Mouse (Mus musculus): ENCODE results near the gene Apol7a. TPM values are rescaled to one million over a fixed set of nuclear protein-coding genes. Genes with fewer than 3 reads are reported as not detected.
A peak's percentile ranks its signal among the peaks of the same experiment; 100 is the strongest.

The Apol7a gene
- polyA plus RNA-seq, 1 experiment from 2014 or later, result not detected

DNA sequence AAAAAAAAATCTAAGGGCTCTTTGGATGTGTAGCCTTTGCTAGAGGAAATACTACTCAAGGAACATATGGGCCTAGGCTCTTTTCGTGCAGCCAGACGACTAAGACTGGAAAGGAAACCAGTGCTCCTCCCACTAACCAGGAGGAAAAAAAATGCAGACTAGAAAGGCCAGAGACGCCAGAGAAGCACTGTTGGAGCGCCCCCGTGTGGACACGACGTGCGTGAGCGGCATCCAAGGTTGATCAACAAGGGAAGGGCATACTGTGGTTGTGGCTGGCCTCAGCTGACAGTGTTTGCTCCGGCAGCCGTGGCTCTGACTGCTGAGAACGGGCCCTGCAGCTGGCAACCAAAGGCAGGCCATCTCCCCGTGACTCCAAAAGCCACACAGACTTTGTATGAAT lies 30.8 kb downstream of the Apol7a start:
- ATAC-seq (ENCODE audit: insufficient number of reproducible peaks, low FRiP score, low TSS enrichment, low read depth), result peak; percentile 56; the same call in 1 of the 2 replicates

DNA sequence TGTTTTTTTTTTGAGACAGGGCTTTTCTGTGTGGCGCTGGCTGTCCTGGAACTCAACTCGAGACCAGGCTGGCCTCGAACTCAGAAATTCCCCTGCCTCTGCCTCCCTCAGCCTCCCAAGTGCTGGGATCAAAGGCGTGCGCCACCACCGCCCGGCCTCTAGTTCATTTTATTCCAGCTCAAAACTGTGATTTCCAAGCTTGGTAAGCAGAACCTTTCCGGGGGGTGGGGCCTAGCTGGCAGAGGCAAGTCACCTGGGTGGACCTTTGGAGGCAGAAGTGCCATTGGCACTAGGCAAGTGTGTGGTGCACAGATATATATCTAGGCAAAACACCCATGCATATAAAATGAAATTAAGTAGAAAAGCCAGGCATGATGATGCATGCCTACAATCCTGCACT lies 31.4 kb downstream of the Apol7a start:
- peaks cover 14% of the 10 kb centered on the region for H3K4me1 ChIP-seq (ENCODE audit: control insufficient read depth, insufficient read depth, low read length)
- no peaks in the 10 kb centered on the region for H3K27me3 ChIP-seq (ENCODE audit: control insufficient read depth, insufficient read depth, low read length)
- H3K4me2 ChIP-seq (ENCODE audit: low read depth, severe bottlenecking), result no peak overlapping the region; the same call in 1 of the 2 replicates
- H3K9me3 ChIP-seq (ENCODE audit: control insufficient read depth, low read length), result no peaks in the 10 kb centered on the region; the same call in 1 of the 2 replicates
- no peak overlapping the region for H3K4me3 ChIP-seq (ENCODE audit: low read depth, low read length)
- H3K9ac ChIP-seq (ENCODE audit: low read length), result no peak overlapping the region
- WGBS, result 40% methylated on average over 8 of the region's 8 CpGs
- ATAC-seq (ENCODE audit: insufficient number of reproducible peaks, low FRiP score, low TSS enrichment, low read depth) (no peak), DNase-seq (ENCODE audit: low spot score) (no peak)
- peak overlapping the region; percentile 61 for H3K27ac ChIP-seq (replicated peaks; ENCODE audit: low read depth, low read length)
- H3K36me3 ChIP-seq (ENCODE audit: control insufficient read depth, insufficient read depth, low read length), result no peaks in the 10 kb centered on the region

More for the DNA sequence above, 30.8 kb downstream of the Apol7a start:
- Histone ChIP-seq H3K27ac (replicated peaks; ENCODE audit: low read depth, low read length) (peak overlapping the region; percentile 61; the same call in 1 of the 2 replicates), H3K9ac (ENCODE audit: low read length) (peak overlapping the region; percentile 49), H3K36me3 (ENCODE audit: control insufficient read depth, insufficient read depth, low read length) (no peaks in the 10 kb centered on the region), H3K4me3 (ENCODE audit: low read depth, low read length) (no peak overlapping the region), H3K27me3 (ENCODE audit: control insufficient read depth, insufficient read depth, low read length) (no peaks in the 10 kb centered on the region), H3K4me2 (ENCODE audit: low read depth, severe bottlenecking) (peak overlapping the region; percentile 20; the same call in 1 of the 2 replicates), H3K9me3 (ENCODE audit: control insufficient read depth, low read length) (no peaks in the 10 kb centered on the region; the same call in 1 of the 2 replicates), H3K4me1 (ENCODE audit: control insufficient read depth, insufficient read depth, low read length) (peaks cover 14% of the 10 kb centered on the region)
- DNase-seq (ENCODE audit: low spot score), result peak; percentile 99
- WGBS, result under 1% methylated on average over 13 of the region's 13 CpGs

DNA sequence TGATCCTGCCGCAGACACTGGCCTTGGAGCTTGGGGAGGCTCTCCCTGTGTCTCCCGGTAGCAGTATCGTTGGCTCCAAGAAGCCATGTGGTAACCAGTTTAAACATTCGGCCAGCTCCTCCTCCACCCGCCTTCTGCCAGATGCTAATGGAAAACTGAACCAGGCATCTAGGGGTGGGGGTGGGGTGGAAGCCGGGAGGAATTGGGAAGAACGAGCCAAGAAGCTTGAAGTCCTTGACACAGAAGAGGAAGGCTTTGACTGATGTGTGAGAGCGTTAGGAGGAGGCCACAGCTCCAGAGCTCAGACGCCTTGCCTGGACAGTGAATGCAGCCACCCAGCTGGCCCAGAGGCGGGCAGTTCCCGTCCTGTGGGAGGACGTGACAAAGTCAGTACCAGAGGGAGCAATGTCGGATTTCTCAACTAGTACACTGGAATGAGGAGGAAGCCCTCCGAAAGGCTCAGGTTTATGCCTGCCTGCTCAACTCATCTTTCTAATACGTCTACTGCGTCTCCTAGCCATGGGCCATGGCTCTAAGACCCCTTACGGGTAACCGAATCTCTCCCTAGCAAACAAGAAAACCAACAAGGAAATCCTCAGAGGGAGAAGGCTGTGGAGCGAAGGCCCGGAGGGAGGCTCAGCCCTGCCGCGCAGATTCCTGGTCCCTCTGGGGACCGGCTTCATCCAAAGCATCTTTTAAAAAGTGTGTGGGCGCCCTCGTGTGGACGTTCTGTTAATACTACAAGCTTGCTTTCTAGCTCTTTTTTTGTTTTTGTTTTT lies 32.0 kb downstream of the Apol7a start:
- H3K4me1 ChIP-seq (ENCODE audit: control insufficient read depth, insufficient read depth, low read length), result peaks cover 14% of the 10 kb centered on the region

DNA sequence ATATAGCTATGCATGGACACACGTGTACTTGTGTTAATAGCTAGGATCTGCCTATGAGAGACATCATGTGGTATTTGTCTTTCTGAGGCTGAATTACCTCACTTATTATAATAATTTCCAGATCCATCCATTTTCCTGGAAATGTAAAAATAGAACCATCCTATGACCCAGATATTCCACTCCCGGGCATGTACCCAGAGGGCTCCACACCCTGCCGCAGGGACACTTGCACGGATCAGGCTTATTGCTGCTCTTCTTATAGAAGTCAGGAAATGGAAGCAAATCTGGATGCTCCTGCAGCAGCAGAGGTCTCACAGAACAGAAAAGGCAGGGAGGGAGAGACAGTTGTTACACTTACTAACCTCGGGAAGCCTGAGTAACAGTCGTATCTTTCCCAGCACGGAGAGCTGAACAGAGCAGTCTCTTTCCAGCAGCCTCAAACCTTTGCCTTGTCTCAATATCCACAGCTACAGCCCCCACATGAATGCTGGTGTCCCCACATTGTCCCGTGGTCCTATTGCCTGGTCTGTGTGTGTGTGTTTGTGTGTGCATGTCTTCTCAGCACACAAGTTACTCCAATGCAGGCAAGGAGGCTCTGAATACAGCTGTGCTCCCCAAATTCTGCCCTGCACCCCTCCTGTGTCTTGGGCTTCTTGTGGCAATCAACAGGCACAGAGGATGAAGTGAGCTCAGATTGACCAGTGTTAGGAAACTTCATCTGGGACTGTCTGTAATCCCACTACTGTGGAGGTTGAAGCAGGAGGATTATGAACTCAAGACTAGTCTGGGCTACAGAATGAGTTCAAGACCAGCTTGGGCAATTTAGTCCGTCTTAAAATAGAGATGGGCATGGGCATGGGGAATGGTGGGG lies 33.0 kb downstream of the Apol7a start:
- peak overlapping the region; percentile 56 for H3K4me2 ChIP-seq (ENCODE audit: low read depth, severe bottlenecking)
- no peaks in the 10 kb centered on the region for H3K36me3 ChIP-seq (ENCODE audit: control insufficient read depth, insufficient read depth, low read length)
- H3K4me1 ChIP-seq (ENCODE audit: control insufficient read depth, insufficient read depth, low read length), result peaks cover 14% of the 10 kb centered on the region
- no peak overlapping the region; the same call in 1 of the 2 replicates for H3K9ac ChIP-seq (ENCODE audit: low read length)
- no peak for DNase-seq (ENCODE audit: low spot score)
- no peak; the same call in 1 of the 2 replicates for ATAC-seq (ENCODE audit: insufficient number of reproducible peaks, low FRiP score, low TSS enrichment, low read depth)
- H3K9me3 ChIP-seq (ENCODE audit: control insufficient read depth, low read length), result no peaks in the 10 kb centered on the region
- no peak overlapping the region for H3K4me3 ChIP-seq (ENCODE audit: low read depth, low read length)
- H3K27me3 ChIP-seq (ENCODE audit: control insufficient read depth, insufficient read depth, low read length), result no peaks in the 10 kb centered on the region
- 46% methylated on average over 9 of the region's 9 CpGs for WGBS
- H3K27ac ChIP-seq (replicated peaks; ENCODE audit: low read depth, low read length), result peak overlapping the region; percentile 91

More for the DNA sequence above, 32.0 kb downstream of the Apol7a start:
- Histone ChIP-seq H3K27ac (replicated peaks; ENCODE audit: low read depth, low read length) (peak overlapping the region; percentile 91), H3K36me3 (ENCODE audit: control insufficient read depth, insufficient read depth, low read length) (no peaks in the 10 kb centered on the region), H3K9me3 (ENCODE audit: control insufficient read depth, low read length) (no peaks in the 10 kb centered on the region; the same call in 1 of the 2 replicates), H3K9ac (ENCODE audit: low read length) (peak overlapping the region; percentile 70), H3K27me3 (ENCODE audit: control insufficient read depth, insufficient read depth, low read length) (no peaks in the 10 kb centered on the region), H3K4me3 (ENCODE audit: low read depth, low read length) (peak overlapping the region; percentile 20; the same call in 1 of the 2 replicates), H3K4me2 (ENCODE audit: low read depth, severe bottlenecking) (peak overlapping the region; percentile 56)
- under 1% methylated on average over 26 of the region's 26 CpGs for WGBS
- ATAC-seq (ENCODE audit: insufficient number of reproducible peaks, low FRiP score, low TSS enrichment, low read depth) (0 out of 2 replicates have a peak, but pooled peaks have one; percentile 56), DNase-seq (ENCODE audit: low spot score) (peak; percentile 95)

DNA sequence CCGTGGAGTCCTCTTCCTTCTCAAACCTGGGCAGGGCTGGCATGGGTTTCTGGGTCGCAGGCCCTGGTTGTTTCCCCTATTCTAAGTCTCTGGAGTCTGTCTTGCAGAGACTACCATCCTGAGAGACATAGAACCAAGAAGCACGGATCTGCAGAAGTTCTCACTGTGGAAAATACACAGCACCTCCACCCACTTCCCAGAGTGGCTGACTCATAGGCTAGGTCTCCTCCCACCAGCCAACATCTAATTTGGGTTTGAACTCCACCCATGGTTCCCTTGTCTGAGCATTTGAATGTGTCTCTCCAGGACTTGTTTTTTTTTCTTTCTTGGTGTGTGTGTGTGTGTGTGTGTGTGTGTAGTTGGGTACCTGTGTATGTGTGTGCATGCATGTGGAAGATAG lies 34.9 kb downstream of the Apol7a start:
- no peak overlapping the region for H3K4me2 ChIP-seq (ENCODE audit: low read depth, severe bottlenecking)
- H3K4me3 ChIP-seq (ENCODE audit: low read depth, low read length), result no peak overlapping the region
- H3K4me1 ChIP-seq (ENCODE audit: control insufficient read depth, insufficient read depth, low read length), result peaks cover 14% of the 10 kb centered on the region
- ATAC-seq (ENCODE audit: insufficient number of reproducible peaks, low FRiP score, low TSS enrichment, low read depth), result no peak
- DNase-seq (ENCODE audit: low spot score), result no peak
- no peak overlapping the region for H3K27ac ChIP-seq (replicated peaks; ENCODE audit: low read depth, low read length)
- H3K36me3 ChIP-seq (ENCODE audit: control insufficient read depth, insufficient read depth, low read length), result no peaks in the 10 kb centered on the region
- no peaks in the 10 kb centered on the region for H3K27me3 ChIP-seq (ENCODE audit: control insufficient read depth, insufficient read depth, low read length)
- no peaks in the 10 kb centered on the region for H3K9me3 ChIP-seq (ENCODE audit: control insufficient read depth, low read length)
- H3K9ac ChIP-seq (ENCODE audit: low read length), result no peak overlapping the region
- 85% methylated on average over 3 of the region's 3 CpGs for WGBS

DNA sequence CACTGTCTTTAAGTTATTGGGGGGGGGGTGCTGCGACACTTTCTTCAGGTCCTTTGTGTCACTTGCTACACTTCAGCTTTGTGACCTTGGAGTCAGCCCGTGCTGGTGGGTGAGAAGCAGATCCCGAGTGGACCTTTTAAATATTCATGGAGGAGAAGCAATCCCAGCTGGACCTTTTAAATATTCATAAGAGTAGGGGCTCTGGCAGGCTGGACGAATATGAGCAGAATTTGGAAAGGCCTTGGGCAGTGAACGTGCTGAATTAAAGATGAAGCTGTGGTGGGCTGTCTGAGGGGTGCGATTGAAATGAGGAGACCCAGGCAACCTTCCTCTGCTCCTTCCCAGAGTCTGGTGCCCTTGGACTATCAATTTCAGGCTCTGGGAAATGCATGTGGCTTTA lies 35.3 kb downstream of the Apol7a start:
- DNase-seq (ENCODE audit: low spot score) (no peak), ATAC-seq (ENCODE audit: insufficient number of reproducible peaks, low FRiP score, low TSS enrichment, low read depth) (no peak)
- 60% methylated on average over 6 of the region's 6 CpGs for WGBS
- Histone ChIP-seq H3K27ac (replicated peaks; ENCODE audit: low read depth, low read length) (no peak overlapping the region), H3K9me3 (ENCODE audit: control insufficient read depth, low read length) (no peaks in the 10 kb centered on the region), H3K4me1 (ENCODE audit: control insufficient read depth, insufficient read depth, low read length) (peaks cover 11% of the 10 kb centered on the region), H3K4me2 (ENCODE audit: low read depth, severe bottlenecking) (no peak overlapping the region), H3K4me3 (ENCODE audit: low read depth, low read length) (no peak overlapping the region), H3K9ac (ENCODE audit: low read length) (no peak overlapping the region), H3K27me3 (ENCODE audit: control insufficient read depth, insufficient read depth, low read length) (no peaks in the 10 kb centered on the region), H3K36me3 (ENCODE audit: control insufficient read depth, insufficient read depth, low read length) (no peaks in the 10 kb centered on the region)

DNA sequence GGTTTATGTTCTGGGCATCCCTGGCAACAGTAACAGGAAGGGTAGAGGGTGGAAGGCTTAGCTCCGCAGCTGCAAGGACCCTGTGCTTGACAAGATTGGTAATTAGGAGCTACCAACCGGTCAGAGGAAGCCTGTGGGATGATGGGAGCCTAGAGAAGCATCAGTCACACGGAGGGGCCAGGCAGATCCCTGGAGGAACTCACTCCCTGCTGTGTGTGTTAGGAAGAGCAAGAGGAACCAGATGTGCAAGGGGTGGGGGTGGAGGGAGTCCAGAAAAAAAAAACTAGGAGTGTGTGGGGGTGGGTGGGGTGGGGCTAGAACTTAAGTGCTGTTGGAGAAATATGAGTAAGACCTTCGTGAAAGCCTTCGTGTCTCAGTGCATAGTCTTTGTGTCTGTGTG lies 36.0 kb downstream of the Apol7a start:
- H3K27ac ChIP-seq (replicated peaks; ENCODE audit: low read depth, low read length), result no peak overlapping the region
- peaks cover 8% of the 10 kb centered on the region; the same call in 1 of the 2 replicates for H3K4me1 ChIP-seq (ENCODE audit: control insufficient read depth, insufficient read depth, low read length)
- H3K36me3 ChIP-seq (ENCODE audit: control insufficient read depth, insufficient read depth, low read length), result no peaks in the 10 kb centered on the region
- 22% methylated on average over 5 of the region's 5 CpGs for WGBS
- ATAC-seq (ENCODE audit: insufficient number of reproducible peaks, low FRiP score, low TSS enrichment, low read depth), result no peak
- H3K9me3 ChIP-seq (ENCODE audit: control insufficient read depth, low read length), result no peaks in the 10 kb centered on the region
- no peaks in the 10 kb centered on the region for H3K27me3 ChIP-seq (ENCODE audit: control insufficient read depth, insufficient read depth, low read length)
- DNase-seq (ENCODE audit: low spot score), result no peak
- no peak overlapping the region for H3K4me2 ChIP-seq (ENCODE audit: low read depth, severe bottlenecking)
- H3K9ac ChIP-seq (ENCODE audit: low read length), result no peak overlapping the region
- no peak overlapping the region for H3K4me3 ChIP-seq (ENCODE audit: low read depth, low read length)

DNA sequence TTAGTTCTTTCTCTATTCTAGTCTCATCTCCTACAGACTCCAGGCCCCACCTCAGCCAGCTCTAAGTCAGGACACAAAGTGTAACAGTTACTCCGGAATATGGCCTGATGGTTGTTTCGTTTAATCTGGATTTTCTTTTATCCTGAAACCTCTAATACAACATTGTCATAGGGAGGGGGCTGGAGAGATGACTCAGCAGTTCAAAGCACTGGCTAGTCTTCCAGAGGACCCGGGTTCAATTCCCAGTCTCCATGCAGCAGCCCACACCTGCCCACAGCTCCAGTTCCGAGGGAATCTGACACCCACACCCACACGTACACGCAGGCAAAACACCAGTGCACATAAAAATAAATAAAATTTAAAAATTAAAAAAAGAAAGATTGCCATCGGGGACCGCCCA lies 39.0 kb downstream of the Apol7a start:
- H3K4me3 ChIP-seq (ENCODE audit: low read depth, low read length), result no peak overlapping the region
- DNase-seq (ENCODE audit: low spot score) (no peak), ATAC-seq (ENCODE audit: insufficient number of reproducible peaks, low FRiP score, low TSS enrichment, low read depth) (no peak)
- no peak overlapping the region for H3K9ac ChIP-seq (ENCODE audit: low read length)
- H3K9me3 ChIP-seq (ENCODE audit: control insufficient read depth, low read length), result no peaks in the 10 kb centered on the region
- no peaks in the 10 kb centered on the region for H3K36me3 ChIP-seq (ENCODE audit: control insufficient read depth, insufficient read depth, low read length)
- WGBS, result 92% methylated on average over 8 of the region's 8 CpGs
- peaks cover 9% of the 10 kb centered on the region for H3K4me1 ChIP-seq (ENCODE audit: control insufficient read depth, insufficient read depth, low read length)
- H3K27ac ChIP-seq (replicated peaks; ENCODE audit: low read depth, low read length), result no peak overlapping the region
- no peak overlapping the region; the same call in 1 of the 2 replicates for H3K4me2 ChIP-seq (ENCODE audit: low read depth, severe bottlenecking)
- H3K27me3 ChIP-seq (ENCODE audit: control insufficient read depth, insufficient read depth, low read length), result no peaks in the 10 kb centered on the region

Measured in limb, embryonic 11.5 days (tissue).